10 mouse cellular contexts compared by ENCODE assay signal in the genomic region with DNA sequence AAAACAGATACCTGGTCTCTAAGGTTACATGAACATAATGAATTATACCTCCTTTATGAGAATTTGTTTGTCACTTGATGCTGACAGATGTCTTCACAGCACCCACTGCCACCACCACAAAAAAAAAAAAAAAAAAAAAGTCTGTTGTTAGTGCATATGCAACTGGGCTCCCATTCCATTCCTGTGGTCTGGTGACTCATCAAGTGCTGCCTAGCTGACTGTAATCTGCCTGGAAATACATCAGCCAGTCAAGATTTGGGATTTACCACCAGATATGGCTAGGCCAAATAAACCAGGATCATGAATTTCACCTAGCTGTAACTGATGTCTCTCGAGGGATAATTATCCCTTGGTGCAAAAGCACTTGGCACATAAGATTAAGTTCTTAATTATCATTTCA.
"Had no signal": no experiment of that assay in that cellular context is flagged by ENCODE, and none has a peak within 500 bp of the region (broad histone marks: within the 10 kb centered on the region; RNA-seq: fewer than 3 reads in every experiment).

No protein-coding gene starts in this region.

- H3K4me1 ChIP-seq: limb, embryonic 13.5 days; neural tube, embryonic 12.5 days had no signal

- DNase-seq: left cerebral cortex, postnatal 4 days; lung, postnatal 4 days; midbrain, embryonic 14.5 days; thymus, adult 18-20 months; thymus, postnatal 14 days had no signal

- H3K4me2 ChIP-seq: limb, embryonic 13.5 days; neural tube, embryonic 12.5 days had no signal

- H3K9ac ChIP-seq: limb, embryonic 13.5 days; liver, embryonic 14.5 days; neural tube, embryonic 12.5 days had no signal

- H3K9me3 ChIP-seq: limb, embryonic 13.5 days; midbrain, embryonic 10.5 days; neural tube, embryonic 12.5 days had no signal

- H3K36me3 ChIP-seq: limb, embryonic 13.5 days; midbrain, embryonic 10.5 days; neural tube, embryonic 12.5 days had no signal

- H3K27ac ChIP-seq: kidney, postnatal 0 days; limb, embryonic 13.5 days; liver, embryonic 14.5 days; midbrain, embryonic 10.5 days; neural tube, embryonic 12.5 days had no signal

- H3K27me3 ChIP-seq: limb, embryonic 13.5 days; neural tube, embryonic 12.5 days had no signal

- H3K4me3 ChIP-seq: limb, embryonic 13.5 days; midbrain, embryonic 10.5 days; neural tube, embryonic 12.5 days had no signal
